Mouse (Mus musculus): Measurements from ENCODE around the gene Rragd. TPM values are rescaled to one million over a fixed set of nuclear protein-coding genes. Genes with fewer than 3 reads are reported as not detected.
"Not testable (repeated sequence)": the region's sequence is repeated elsewhere in the genome, so short reads cannot be mapped to it uniquely, and the experiment has no call there.

Gene Rragd
- 10 to 100 TPM; 58.9 to 60.5 TPM for total RNA-seq (2021)

DNA sequence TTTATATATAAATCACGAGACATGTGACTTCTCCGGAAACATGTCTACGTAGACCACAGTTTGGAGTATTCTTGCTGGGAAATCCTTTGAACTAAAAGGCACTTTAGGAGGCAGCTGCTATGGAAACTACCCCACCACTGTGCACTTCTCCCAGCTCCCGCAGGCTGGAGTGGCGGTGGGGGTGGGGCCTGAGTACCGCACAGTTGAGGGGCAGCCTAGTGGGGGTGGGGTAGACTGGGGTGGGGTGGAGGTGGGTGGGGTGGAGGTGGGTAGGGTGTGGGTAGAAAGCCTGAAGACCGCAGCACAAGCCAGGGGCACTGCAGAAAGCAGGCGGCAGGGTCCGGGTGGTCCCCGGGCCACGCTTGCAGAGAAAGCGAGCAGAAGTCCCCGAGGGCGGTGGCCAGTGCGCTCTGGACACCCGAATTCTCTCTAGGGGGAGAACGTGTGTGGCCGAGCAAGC lies at the start of gene Rragd:
TSS of gene Rragd (plus strand) at position 322 of the 460 bp plus-strand sequence.
- DNase-seq (ENCODE audit: extremely low spot score in 1 of 2, low spot score in 1 of 2) = peak; percentile 16 to 19

DNA sequence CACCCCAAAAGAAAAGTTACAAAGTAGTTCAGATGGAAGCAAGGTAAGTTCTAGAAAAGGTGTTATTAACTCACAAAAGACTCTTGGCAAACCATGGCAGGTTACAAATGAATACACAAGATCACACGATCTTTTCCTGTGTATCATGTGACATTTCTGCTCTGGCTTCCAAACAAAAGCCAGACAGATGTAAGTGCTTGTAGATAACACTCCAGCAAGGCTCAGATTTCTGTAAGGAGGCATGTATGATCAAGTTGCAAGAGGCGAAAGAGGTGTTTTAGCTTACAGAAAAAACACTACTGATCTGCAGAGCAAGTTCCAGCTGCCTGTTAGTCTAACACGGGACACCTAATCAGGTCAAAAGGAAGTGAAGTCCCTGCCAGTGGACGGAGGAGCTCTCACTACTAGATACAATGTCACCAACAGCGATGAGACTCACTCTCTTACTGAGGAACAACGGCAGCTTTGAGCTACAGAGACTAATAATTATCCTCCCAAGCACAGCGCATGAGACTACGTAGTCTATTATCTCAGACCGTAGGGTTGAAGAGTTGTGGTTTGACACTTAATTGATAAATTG lies 46.0 kb upstream of the Rragd start:
- DNase-seq (ENCODE audit: extremely low spot score in 1 of 2, low spot score in 1 of 2) = no peak

DNA sequence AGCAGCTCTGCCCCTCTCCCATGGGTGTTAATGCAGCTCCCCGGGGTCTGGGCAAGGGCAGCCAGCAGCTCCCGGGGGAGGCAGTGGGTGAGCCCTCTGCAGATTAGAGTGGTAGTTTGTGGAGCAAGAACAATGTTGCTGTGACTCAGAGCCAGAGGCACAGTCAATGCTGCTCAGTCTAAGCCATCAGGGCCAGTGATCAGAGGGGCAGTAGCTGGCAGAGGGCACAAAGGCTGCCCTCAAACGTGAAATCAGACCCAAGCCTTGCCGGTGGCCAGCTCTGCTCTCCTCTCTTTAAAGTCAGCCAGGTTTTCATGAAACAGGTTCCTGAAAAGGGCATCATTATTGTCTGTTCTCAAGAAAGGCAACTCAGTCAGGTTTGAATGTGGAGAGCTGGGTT lies 43.3 kb upstream of the Rragd start:
- no peak for DNase-seq (ENCODE audit: extremely low spot score in 1 of 2, low spot score in 1 of 2)

DNA sequence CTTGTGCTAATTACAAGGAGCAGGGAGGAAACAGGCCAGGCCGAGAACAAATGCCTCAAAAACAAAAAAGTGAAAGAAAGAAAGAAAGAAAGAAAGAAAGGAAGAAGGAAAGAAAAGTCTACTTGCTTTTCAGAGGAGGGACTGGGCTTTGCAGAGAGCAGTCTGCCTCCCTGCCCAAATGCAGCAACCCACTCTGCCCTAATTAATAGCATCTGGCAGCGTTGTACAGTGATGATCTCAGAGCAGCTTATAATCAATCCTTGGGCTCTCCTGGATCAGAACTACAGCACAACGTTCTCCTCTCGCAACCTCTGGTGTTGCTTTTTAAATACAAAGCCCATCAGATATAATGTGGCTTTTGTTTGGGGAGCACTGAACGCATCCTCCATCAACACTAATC lies 42.9 kb upstream of the Rragd start:
- DNase-seq (ENCODE audit: extremely low spot score in 1 of 2, low spot score in 1 of 2) = no peak

DNA sequence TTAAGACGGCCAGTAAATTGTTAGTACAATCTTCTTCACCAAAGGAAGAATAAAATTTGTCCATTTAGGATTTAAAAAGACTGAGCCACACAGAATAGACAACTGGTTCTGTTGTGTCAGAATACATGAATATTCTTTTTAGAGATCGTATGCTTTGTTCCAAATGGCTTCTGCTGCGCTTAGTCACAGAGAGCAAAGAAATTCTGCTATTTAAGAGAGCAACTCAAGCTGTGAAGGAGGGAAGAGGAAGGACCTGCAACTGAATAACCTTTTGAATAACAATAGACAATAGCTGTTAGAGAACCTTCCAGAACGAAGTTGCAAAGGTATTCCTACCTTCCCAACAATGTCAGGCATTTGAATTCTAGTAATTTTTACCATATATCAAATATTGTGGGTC lies 41.9 kb upstream of the Rragd start:
- DNase-seq (ENCODE audit: extremely low spot score in 1 of 2, low spot score in 1 of 2) = no peak

DNA sequence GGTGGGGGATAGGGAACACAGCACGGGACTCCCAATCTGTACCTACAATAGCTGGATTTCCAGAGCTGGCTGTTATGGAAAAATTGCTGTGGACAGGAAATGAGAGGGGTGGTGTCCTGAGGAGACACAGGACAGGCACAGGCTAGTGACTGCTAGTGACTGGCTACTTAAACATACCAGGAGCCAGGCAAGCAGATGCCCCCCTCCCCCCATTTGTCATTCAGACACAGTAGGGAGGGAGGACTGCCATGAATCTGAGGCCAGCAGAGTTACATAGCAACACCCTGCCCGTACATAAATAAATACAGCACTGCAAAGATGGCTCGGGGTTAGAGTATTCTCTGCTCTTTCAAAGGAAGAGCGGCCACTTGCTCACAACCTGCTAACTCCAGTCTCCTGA lies 35.2 kb upstream of the Rragd start:
- no peak for DNase-seq (ENCODE audit: extremely low spot score in 1 of 2, low spot score in 1 of 2)

DNA sequence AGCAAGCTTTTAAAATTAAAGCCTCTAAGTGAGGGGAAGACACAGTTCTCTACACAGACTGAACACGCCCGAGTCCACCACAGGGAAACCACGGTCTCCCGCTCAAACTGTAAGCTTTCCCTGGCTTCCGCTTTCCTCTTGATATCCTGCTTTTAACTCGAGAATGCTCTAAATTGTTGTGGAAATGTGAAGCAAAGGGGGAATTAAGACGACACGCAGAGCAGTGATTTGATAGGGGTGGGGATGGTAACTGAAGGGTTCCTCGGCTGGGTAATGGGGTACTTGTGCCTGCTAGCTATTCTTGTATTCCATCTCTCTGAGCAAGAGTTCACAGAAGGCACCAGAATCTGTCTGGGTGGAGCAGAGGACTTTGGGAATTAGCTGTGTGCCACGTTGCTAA lies 34.1 kb upstream of the Rragd start:
- DNase-seq (ENCODE audit: extremely low spot score in 1 of 2, low spot score in 1 of 2) = no peak

DNA sequence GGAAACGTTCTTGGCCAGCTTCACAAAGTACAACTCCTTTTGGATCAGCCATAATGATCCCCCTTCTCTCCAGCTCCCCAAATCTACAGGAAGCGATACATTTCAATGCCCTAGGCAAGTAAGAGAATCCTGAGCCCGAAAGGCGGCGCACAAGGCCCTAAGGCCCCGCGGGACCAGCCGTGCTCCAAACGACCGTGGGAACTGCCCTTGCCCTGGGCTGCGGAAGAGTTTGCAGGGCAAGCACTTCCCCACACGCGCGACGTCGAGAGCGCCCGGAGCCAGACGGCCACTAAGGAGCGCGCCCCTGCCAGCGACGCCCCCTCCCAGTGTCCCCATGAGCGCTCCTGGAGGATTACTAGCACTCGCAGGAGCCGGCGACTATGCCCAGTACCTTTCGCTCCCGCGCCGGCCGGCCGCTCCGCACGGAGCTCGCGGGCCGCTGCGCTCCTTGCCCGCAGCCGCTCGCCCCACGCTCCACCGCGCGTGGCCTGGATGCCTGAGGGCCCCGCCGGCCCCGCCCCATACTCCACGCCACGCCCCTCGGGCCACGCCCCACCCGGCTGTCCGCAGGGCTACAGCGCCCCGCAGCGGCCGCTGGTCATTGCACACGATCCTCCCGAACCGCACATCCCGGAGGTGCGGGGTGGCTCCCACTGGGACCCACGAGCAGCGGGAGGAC lies 32.3 kb upstream of the Rragd start, which contains the start of gene Ankrd6:
TSS of gene Ankrd6 (minus strand) at position 486 of the 679 bp plus-strand sequence.
- peak; percentile 81 to 84 for DNase-seq (ENCODE audit: extremely low spot score in 1 of 2, low spot score in 1 of 2)

DNA sequence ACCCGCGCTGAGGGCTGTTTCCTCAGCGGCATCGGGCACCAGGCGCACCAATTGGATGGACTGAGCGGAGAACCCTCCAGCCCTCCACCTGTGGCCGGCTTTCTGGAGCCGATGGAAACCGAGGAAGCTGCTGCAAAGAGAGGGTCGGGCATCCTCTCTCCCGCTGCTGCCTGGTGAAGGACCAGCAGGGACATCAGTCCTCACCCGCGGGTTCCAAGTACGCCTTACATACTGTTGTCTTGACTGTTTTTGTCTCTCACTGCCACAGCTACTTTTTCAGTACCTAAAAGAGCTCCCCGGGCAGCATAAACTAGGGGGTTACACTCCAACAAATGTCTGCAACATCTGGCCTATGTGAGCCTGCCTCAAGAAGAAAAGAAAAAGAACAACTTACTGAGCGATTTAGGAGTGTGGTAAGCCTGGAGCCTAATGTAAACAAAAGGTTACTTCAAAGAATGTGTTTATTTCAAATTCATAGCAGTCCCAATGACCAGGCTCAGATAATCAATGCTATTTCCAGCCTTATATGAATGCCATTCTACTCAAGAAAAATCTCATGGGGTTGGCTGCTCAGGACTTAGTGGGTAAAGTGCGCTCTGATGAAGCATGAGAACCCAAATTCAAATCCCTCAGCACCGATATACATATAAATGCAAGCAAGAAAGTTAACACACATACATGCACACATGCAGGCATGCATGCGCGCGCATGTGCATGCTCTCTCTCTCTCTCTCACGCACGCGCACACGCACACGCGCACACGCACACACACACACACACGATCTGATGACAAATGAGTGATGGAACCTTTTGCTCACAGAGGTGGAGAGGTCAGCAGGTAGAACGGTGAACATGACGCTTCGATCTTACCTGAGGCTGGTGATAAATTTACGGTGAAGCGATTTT lies 31.5 kb upstream of the Rragd start:
- no peak for DNase-seq (ENCODE audit: extremely low spot score in 1 of 2, low spot score in 1 of 2)

DNA sequence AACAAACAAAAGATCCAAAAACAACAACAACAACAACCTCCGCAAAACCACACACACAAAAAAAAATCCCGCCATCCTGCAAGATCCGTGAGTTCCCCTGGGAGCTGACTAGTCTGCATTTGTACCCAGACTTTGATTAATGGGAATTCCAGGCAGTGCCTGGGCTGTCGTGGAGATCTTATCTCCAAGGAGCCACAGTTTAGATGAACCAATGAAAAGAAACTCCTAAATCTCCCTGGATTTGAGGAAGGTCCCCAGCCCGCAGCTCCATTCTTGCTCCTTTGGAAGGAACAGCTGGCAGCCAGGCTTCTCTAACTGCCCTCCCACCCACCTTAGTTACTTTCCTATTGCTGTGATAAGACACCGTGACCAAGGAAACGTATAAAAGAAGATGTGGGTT lies 30.2 kb upstream of the Rragd start:
- no peak for DNase-seq (ENCODE audit: extremely low spot score in 1 of 2, low spot score in 1 of 2)

DNA sequence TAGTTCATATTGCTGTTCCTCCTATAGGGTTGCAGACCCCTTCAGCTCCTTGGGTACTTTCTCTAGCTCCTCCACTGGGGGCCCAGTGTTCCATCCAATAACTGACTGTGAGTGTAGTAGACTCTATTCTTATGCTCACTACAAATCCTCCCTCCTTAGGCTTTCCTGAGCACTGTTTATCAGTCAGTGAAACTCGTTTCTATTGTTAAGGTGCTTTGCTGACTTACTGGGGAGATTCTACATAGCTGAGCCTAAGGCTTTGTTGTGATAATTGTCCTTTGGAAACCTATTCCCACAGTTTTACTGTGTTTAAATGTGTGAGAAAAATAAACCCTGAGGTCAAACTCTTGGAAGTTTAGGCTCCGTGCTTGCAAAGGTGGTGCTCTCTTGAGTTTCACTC lies 26.4 kb upstream of the Rragd start:
- no peak for DNase-seq (ENCODE audit: extremely low spot score in 1 of 2, low spot score in 1 of 2)

DNA sequence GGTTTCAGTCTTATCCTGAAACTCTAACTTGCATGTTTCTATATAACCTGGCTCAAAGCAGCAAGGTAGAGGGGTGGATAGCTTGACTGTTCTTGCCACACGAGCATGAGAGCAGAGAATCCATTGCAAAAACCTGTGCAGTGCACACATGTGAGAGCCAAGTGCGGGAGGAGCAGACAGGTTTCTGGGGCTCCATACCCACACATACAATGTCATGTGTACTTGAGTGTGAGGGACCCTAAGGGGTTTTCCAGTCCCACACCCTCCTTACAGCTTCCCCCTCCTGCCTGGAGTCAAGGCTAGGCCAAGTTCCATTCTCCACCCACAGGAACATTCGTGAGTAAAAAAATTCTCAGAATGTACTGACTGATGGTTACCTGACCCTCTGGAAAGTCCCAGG lies 21.4 kb upstream of the Rragd start:
- no peak for DNase-seq (ENCODE audit: extremely low spot score in 1 of 2, low spot score in 1 of 2)

DNA sequence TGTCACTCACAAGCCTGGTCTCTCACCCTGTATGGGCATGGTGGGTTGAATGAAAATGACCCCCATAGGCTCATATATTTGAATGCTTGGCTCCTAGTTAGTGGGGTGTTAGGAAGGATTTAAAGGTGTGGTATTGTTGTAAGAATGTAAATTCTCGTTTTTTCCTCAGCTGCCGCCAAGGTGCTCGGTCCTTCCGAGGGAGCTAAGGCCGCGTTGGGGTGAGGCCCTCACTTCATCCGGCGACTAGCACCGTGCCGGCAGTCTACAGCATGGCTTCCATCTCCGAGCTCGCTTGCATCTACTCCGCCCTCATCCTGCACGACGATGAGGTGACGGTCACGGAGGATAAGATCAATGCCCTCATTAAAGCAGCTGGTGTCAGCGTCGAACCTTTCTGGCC lies 18.2 kb upstream of the Rragd start:
- DNase-seq (ENCODE audit: extremely low spot score in 1 of 2, low spot score in 1 of 2) = not testable (repeated sequence)

DNA sequence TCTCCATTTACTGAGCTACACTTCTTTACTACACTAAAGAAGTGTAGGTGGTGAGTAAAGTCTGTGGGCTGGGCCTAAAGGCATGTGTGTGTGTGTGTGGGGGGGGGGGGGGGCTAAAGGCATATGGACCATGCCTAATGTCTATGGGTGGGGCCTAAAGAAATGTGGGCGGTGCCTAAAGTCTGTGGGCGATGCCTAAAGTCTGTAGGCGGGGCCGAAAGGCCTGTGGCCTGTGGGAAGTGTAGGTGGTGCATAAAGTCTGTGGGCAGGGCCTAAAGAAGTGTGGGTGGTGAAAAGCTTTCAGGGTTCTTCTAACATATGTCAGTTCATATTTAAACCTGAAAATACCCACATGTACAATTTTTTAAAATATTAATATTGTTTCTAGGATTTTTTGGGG lies 5.5 kb upstream of the Rragd start:
- DNase-seq (ENCODE audit: extremely low spot score in 1 of 2, low spot score in 1 of 2) = no peak

DNA sequence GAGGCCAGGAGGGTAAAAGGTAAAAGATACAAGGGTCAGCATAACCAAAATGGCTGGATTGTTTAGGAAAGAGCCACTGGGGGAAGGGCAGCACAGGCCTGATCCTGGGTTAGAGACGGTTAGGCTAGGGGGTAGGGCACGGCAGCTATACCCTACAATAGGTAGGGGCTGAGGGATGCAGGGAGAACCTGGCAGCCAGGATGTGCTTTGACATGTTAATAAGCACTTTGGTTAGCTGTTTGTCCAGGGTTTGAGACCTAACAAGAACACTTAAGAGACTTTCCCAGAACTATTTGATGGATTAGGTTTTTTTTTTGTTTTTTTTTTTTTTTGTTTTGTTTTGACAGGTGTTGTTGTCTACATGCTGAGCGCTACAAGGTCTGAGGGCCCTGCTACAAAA lies 2.8 kb upstream of the Rragd start:
- no peak for DNase-seq (ENCODE audit: extremely low spot score in 1 of 2, low spot score in 1 of 2)

DNA sequence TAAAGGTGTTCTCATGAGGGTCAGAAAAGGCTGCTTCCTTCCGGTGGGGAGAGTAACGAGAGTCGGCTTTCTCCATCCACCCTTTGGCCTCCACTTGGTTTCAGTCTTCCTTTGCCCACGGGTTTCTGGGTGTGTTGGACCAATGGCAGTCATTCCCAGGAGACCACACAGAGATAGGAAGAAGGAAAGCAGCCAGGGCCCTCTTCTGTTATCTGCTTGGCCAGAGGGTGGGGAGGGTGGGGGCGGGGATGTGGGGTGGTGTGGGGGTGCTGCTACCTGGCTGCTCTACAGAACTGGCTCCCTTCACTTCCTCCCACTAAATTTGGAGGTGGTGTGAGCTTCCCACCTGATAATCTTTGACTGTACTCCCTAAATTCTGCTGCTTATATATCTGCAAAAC lies 1.2 kb upstream of the Rragd start:
- no peak for DNase-seq (ENCODE audit: extremely low spot score in 1 of 2, low spot score in 1 of 2)

DNA sequence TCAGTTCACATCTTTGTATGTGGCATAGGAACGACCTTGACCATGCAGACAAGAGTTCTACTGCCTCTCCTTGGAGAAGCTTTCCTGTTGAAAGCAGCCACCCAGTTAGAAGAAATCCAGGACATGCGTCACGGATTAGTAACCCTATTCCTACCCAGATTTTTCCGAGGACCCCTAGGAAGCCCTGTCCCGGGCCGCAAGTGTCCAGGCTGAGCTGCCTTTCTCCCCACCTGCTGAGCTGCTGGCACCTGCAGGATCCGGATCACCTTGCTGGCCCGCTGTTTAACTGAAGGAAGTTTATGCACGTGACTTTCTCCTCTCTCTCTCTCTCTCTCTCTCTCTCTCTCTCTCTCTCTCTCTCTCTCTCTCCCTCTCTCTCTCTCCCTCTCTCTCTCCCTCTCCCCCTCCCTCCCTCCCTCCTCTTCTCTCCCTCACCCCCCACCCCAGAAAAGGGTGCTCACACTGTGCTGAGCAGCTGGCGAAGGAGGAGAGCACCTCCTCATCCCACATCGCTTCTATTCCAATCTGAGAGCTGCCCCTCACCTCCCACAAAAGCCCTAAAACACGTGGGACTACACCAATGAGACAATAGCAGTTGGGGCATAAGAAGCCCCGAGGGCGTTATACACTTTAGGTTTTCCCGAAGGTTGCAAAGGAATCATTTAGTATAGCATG lies 659 bp upstream of the Rragd start:
- no peak for DNase-seq (ENCODE audit: extremely low spot score in 1 of 2, low spot score in 1 of 2)

DNA sequence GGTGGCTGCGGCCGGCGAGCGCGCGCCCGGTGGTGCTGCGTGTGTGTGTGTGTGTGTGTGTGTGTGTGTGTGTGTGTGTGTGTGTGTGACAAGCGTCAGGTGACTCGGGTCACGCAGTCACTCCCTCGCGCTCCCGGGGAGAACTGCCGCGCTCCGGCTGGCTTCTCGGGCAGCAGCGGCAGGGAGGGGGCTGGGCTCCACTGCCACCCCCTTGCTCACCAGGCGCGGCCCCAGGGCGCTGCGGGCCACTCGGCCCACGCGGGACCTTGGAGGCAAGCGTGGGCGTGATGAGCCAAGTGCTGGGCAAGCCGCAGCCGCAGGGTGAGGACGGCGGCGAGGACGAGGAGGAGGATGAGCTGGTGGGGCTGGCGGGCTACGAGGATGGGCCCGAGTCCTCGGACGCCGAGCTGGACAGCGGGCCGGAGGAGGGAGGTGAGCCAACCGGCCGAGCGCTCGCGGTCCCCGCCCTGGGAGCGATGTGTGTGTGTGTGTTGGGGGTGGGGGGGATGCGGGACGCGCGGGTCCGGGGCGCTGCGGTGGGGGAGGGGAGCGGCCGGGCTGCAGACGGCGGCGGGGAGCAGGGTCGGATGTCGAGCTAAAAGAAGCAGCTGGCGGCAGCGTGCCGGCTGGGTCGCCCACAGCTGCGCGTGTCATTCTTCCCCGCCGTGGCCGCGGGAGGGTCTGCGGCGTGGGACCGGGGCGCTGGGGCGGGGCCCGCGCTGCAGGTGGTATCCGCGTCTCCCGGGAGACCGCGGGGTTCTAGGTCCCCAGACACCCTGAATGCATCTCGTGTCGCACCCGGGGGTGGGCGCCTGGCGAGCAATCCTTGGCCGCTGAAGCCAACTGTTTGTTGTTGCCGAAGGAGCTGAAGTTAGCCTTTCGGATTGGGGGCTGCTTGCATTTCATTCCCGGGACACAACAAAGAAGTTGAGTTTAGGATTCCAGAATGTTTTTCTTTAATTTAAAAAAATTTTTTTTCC lies 629 bp downstream of the Rragd start:
- peak; percentile 43 to 56 for DNase-seq (ENCODE audit: extremely low spot score in 1 of 2, low spot score in 1 of 2)

DNA sequence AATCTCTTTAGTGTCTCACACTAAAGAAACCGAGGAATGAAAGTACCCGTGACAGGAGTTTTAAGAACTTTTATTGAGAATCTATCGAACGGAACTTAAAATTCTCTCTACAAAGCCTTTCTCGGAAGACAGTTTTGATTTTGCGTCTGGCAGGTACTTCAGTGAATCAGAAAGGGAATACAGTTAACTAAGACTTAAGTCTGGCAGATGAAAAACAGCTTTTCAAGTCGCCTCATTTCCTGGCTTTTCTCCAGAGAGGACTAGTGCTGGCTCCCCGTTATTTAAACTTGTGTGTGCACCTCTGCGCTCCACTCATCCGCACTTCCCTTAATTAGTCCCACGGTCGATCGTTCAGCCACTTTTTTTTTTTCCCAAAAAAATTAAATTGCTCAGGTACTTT lies 1.4 kb downstream of the Rragd start:
- DNase-seq (ENCODE audit: extremely low spot score in 1 of 2, low spot score in 1 of 2) = no peak

Data from layer of hippocampus, postnatal 25 days (tissue).